In genomic region chr2:84626366-84626975, GRCm38 (mm10) we compare ENCODE assay signal across 13 mouse cellular contexts. TPM values are rescaled to one million over a fixed set of nuclear protein-coding genes. Genes with fewer than 3 reads are reported as not detected.
DNase-seq lines count a peak whose midpoint lies in the region; ATAC-seq and TF ChIP-seq lines count a peak whose summit lies in the region.
"Had no signal": no experiment of that assay in that cellular context is flagged by ENCODE, and none has a peak within 500 bp of the region (broad histone marks: within the 10 kb centered on the region; RNA-seq: fewer than 3 reads in every experiment).

No protein-coding gene starts in this region.

- peaks cover 12% of the 10 kb centered on the region; the same call in 1 of the 2 replicates for H3K36me3 ChIP-seq in kidney, embryonic 14.5 days (ENCODE audit: control insufficient read depth, insufficient read depth, low read length)
- H3K36me3 ChIP-seq in testis, adult 2 months (ENCODE audit: control insufficient read depth, insufficient read depth, low read length), result no peaks in the 10 kb centered on the region; the same call in 1 of the 2 replicates
- 0 out of 2 replicates have a peak, but pooled peaks cover 4% of the 10 kb centered on the region for H3K36me3 ChIP-seq in intestine, embryonic 16.5 days (ENCODE audit: control insufficient read depth, insufficient read depth, low read length)

- no peak for TF ChIP-seq CTCF in testis, adult 2 months (IDR thresholded peaks at IDR 0.05; ENCODE audit: control insufficient read depth, insufficient read depth, insufficient replicate concordance, low read depth, low read length)

- 54% methylated on average over 7 of the region's 7 CpGs for WGBS in kidney, embryonic 14.5 days
- WGBS in intestine, embryonic 16.5 days, result 59% methylated on average over 7 of the region's 7 CpGs

- ATAC-seq in kidney, embryonic 14.5 days (ENCODE audit: low FRiP score, low TSS enrichment), result peak; percentile 51; the same call in 1 of the 2 replicates
- peak; percentile 36 for ATAC-seq in intestine, embryonic 16.5 days
- ATAC-seq in monocyte, adult 5-6 weeks (replicated peaks; ENCODE audit: insufficient number of reproducible peaks, low FRiP score, low TSS enrichment, poor library complexity, severe bottlenecking), result no peak

- no peak overlapping the region for H3K9ac ChIP-seq in kidney, embryonic 14.5 days (ENCODE audit: low read depth, low read length)
- no peak overlapping the region for H3K9ac ChIP-seq in intestine, embryonic 16.5 days (ENCODE audit: low read depth, low read length)
- H3K9ac ChIP-seq: hindbrain, embryonic 15.5 days had no signal

- no peaks in the 10 kb centered on the region for H3K9me3 ChIP-seq in kidney, embryonic 14.5 days (ENCODE audit: control insufficient read depth, low read length)
- H3K9me3 ChIP-seq in intestine, embryonic 16.5 days (ENCODE audit: control insufficient read depth, low read length), result no peaks in the 10 kb centered on the region
- H3K9me3 ChIP-seq: hindbrain, embryonic 15.5 days had no signal

- no peak overlapping the region for H3K4me2 ChIP-seq in kidney, embryonic 14.5 days (replicated peaks; ENCODE audit: low read depth, low read length)
- H3K4me2 ChIP-seq in intestine, embryonic 16.5 days (ENCODE audit: low read depth, low read length), result no peak overlapping the region
- H3K4me2 ChIP-seq: hindbrain, embryonic 15.5 days had no signal

- H3K4me1 ChIP-seq in kidney, embryonic 14.5 days (ENCODE audit: control insufficient read depth, insufficient read depth, low read length), result peaks cover 7% of the 10 kb centered on the region
- peaks cover 3% of the 10 kb centered on the region for H3K4me1 ChIP-seq in testis, adult 2 months (ENCODE audit: control insufficient read depth, insufficient read depth, low read length)
- peaks cover 41% of the 10 kb centered on the region for H3K4me1 ChIP-seq in intestine, embryonic 16.5 days (ENCODE audit: control insufficient read depth, insufficient read depth, low read length)
- H3K4me1 ChIP-seq: hindbrain, embryonic 15.5 days had no signal

- no peaks in the 10 kb centered on the region for H3K27me3 ChIP-seq in kidney, embryonic 14.5 days (ENCODE audit: control insufficient read depth, insufficient read depth, low read length)
- no peaks in the 10 kb centered on the region for H3K27me3 ChIP-seq in testis, adult 2 months (ENCODE audit: control insufficient read depth, insufficient read depth, low read length)
- no peaks in the 10 kb centered on the region for H3K27me3 ChIP-seq in intestine, embryonic 16.5 days (replicated peaks; ENCODE audit: control insufficient read depth, insufficient read depth, low read length)
- H3K27me3 ChIP-seq: hindbrain, embryonic 15.5 days had no signal

- no peak overlapping the region for H3K27ac ChIP-seq in kidney, embryonic 14.5 days (ENCODE audit: low read depth, low read length)
- peak overlapping the region; percentile 29; the same call in 1 of the 2 replicates for H3K27ac ChIP-seq in testis, adult 2 months (ENCODE audit: control insufficient read depth, insufficient read depth, low read depth, low read length)
- peak overlapping the region; percentile 68 for H3K27ac ChIP-seq in intestine, embryonic 16.5 days (ENCODE audit: low read length)
- H3K27ac ChIP-seq: hindbrain, embryonic 15.5 days; layer of hippocampus, adult 2 months; macrophage had no signal

- H3K4me3 ChIP-seq in kidney, embryonic 14.5 days (ENCODE audit: low read length), result no peak overlapping the region
- no peak overlapping the region for H3K4me3 ChIP-seq in testis, adult 2 months (ENCODE audit: control insufficient read depth, low read depth, low read length)
- no peak overlapping the region for H3K4me3 ChIP-seq in intestine, embryonic 16.5 days (ENCODE audit: low read length)
- H3K4me3 ChIP-seq: hindbrain, embryonic 15.5 days; layer of hippocampus, adult 2 months had no signal

- no peak for DNase-seq in kidney, postnatal 36 days
- DNase-seq in testis, postnatal 10 days (ENCODE audit: low spot score), result no peak
- DNase-seq in urinary bladder, postnatal 10 days (ENCODE audit: low spot score), result no peak
- DNase-seq: cerebellum, adult 9-10 months had no signal

- no peak for TF ChIP-seq POLR2A in testis, adult 2 months (IDR thresholded peaks at IDR 0.05; ENCODE audit: control insufficient read depth, low read depth, low read length)

RNA-seq across cellular contexts. Expression of gene Ctnnd1, which starts 24.1 kb away (rescaled TPM):
- 29.1 and 53.6 TPM in 2 replicates for polyA plus RNA-seq in kidney, embryonic 14.5 days (2014; fragmentation: Nextera tagmentation; extraction: Ambion mirVana)
- 19.9 and 24.3 TPM in 2 replicates for polyA plus RNA-seq in testis, adult 2 months (2012; rRNA removed)
- polyA plus RNA-seq in intestine, embryonic 16.5 days (2015; fragmentation: Nextera tagmentation; extraction: Ambion mirVana), result 57.2 and 64.1 TPM in 2 replicates
- 7.9 to 20.7 TPM (median 8.5 TPM) in 3 replicates for total RNA-seq in monocyte, adult 5-6 weeks (2017)

RNA-seq across cellular contexts. Expression of gene Btbd18, which starts 32.4 kb away (rescaled TPM):
- 0.24 and 0.31 TPM in 2 replicates for polyA plus RNA-seq in kidney, embryonic 14.5 days (2014; fragmentation: Nextera tagmentation; extraction: Ambion mirVana)
- polyA plus RNA-seq in testis, adult 2 months (2012; rRNA removed), result 4.1 and 4.2 TPM in 2 replicates
- 0.07 and 0.12 TPM in 2 replicates for polyA plus RNA-seq in intestine, embryonic 16.5 days (2015; fragmentation: Nextera tagmentation; extraction: Ambion mirVana)
- not detected in 3 replicates for total RNA-seq in monocyte, adult 5-6 weeks (2017)
- total RNA-seq: gastrocnemius, adult 8-10 months; layer of hippocampus, adult 2 months; left cerebral cortex, postnatal 36 days had no signal
- polyA plus RNA-seq: macrophage had no signal

RNA-seq across cellular contexts. Expression of gene Selenoh, which starts 44.1 kb away (rescaled TPM):
- polyA plus RNA-seq in kidney, embryonic 14.5 days (2014; fragmentation: Nextera tagmentation; extraction: Ambion mirVana), result 404 and 541 TPM in 2 replicates
- 13.5 and 16.3 TPM in 2 replicates for polyA plus RNA-seq in testis, adult 2 months (2012; rRNA removed)
- polyA plus RNA-seq in intestine, embryonic 16.5 days (2015; fragmentation: Nextera tagmentation; extraction: Ambion mirVana), result 184 and 206 TPM in 2 replicates
- 34.9 to 47.7 TPM (median 37.5 TPM) in 3 replicates for total RNA-seq in monocyte, adult 5-6 weeks (2017)

RNA-seq across cellular contexts. Expression of gene Gm28635, which starts 51.4 kb away (rescaled TPM):
- not detected in 2 replicates for polyA plus RNA-seq in kidney, embryonic 14.5 days (2014; fragmentation: Nextera tagmentation; extraction: Ambion mirVana)
- polyA plus RNA-seq in testis, adult 2 months (2012; rRNA removed), result not detected in 2 replicates
- polyA plus RNA-seq in intestine, embryonic 16.5 days (2015; fragmentation: Nextera tagmentation; extraction: Ambion mirVana), result not detected in 2 replicates
- 4.1 TPM in 1 of 3 replicates, not detected in the others for total RNA-seq in monocyte, adult 5-6 weeks (2017)
- polyA plus RNA-seq: hindbrain, embryonic 15.5 days; macrophage had no signal

RNA-seq across cellular contexts. Expression of gene Med19, which starts 51.7 kb away (rescaled TPM):
- 48.5 and 50.5 TPM in 2 replicates for polyA plus RNA-seq in kidney, embryonic 14.5 days (2014; fragmentation: Nextera tagmentation; extraction: Ambion mirVana)
- 11.8 and 14.3 TPM in 2 replicates for polyA plus RNA-seq in testis, adult 2 months (2012; rRNA removed)
- 29.0 and 31.6 TPM in 2 replicates for polyA plus RNA-seq in intestine, embryonic 16.5 days (2015; fragmentation: Nextera tagmentation; extraction: Ambion mirVana)
- total RNA-seq in monocyte, adult 5-6 weeks (2017), result 10.5 to 19.9 TPM (median 11.5 TPM) in 3 replicates

Comparison
In these comparisons a context has a peak if more than half of its experiments do, and no peak if none do; other contexts are left out.
1. RNA of gene Selenoh, which starts 44.1 kb away (polyA plus RNA-seq): 404 to 541 TPM in kidney, embryonic 14.5 days and 184 to 206 TPM in intestine, embryonic 16.5 days; 13.5 to 16.3 TPM in testis, adult 2 months; every median in the first group is over 10 times any median in the second.